Mouse (Mus musculus): ENCODE data around the gene Prlr.

- TF ChIP-seq MXI1 (IDR thresholded peaks at IDR 0.05; ENCODE audit: low read depth, low read length) (no peak), POLR2A (IDR thresholded peaks at IDR 0.05; ENCODE audit: control insufficient read depth in 1 of 2, insufficient read depth in 1 of 2, low read depth in 1 of 2, low read length in 2 of 2, poor library complexity in 1 of 2) (no peak), CTCF (IDR thresholded peaks at IDR 0.05 in 2 of 3, conservative IDR thresholded peaks at IDR 0.05 in 1 of 3; ENCODE audit: control insufficient read depth in 1 of 3, insufficient read depth in 1 of 3, low read depth in 2 of 3, low read length in 3 of 3, poor library complexity in 1 of 3, severe bottlenecking in 1 of 3) (no peak), GABPA (IDR thresholded peaks at IDR 0.05; ENCODE audit: low read depth, low read length) (no peak), POLR2AphosphoS2 (IDR thresholded peaks at IDR 0.05; ENCODE audit: low read length) (no peak), USF2 (IDR thresholded peaks at IDR 0.05; ENCODE audit: borderline replicate concordance in 1 of 2, insufficient read depth in 1 of 2, low read depth in 1 of 2, low read length in 2 of 2) (no peak), GATA1 (IDR thresholded peaks at IDR 0.05; ENCODE audit: low read depth, low read length) (no peak), POLR2AphosphoS5 (IDR thresholded peaks at IDR 0.05; ENCODE audit: borderline replicate concordance, low read depth, low read length) (no peak), EP300 (IDR thresholded peaks at IDR 0.05; ENCODE audit: low read depth in 1 of 2, low read length in 2 of 2) (no peak), ZKSCAN1 (IDR thresholded peaks at IDR 0.05; ENCODE audit: low read depth, low read length) (no peak), NRF1 (IDR thresholded peaks at IDR 0.05; ENCODE audit: insufficient read depth, low read depth, low read length, poor library complexity, severe bottlenecking) (no peak), RAD21 (IDR thresholded peaks at IDR 0.05; ENCODE audit: low read depth, low read length) (no peak), ZMIZ1 (IDR thresholded peaks at IDR 0.05; ENCODE audit: low read depth, low read length) (no peak), ZC3H11A (IDR thresholded peaks at IDR 0.05; ENCODE audit: low read depth, low read length) (no peak)
Observed at GRCm38 (mm10) chr15:10306461-10306860, 129.4 kb downstream of the Prlr start.

Measured in MEL (cell line).